ENCODE assay signal across 34 mouse cellular contexts in the genomic region with DNA sequence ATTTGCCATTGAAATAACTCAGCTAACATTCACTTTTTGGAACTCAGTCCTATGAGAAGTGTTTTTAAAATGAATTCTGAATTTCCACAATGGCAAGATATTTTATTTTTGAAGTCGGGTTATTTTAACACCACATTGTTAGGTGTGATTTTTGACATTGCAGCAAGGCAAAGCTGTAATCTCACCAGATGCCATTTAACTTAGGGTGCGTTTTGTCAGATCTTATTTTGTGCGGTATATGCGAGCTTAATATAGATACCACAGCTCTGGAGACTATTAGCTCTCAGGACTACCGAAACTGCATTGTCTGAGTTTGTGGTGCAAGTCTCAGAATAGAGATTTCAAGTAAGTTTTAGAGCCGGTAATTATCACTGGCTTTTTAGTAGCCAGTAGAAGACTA. TPM values are rescaled to one million over a fixed set of nuclear protein-coding genes. Genes with fewer than 3 reads are reported as not detected.
"Had no signal": no experiment of that assay in that cellular context is flagged by ENCODE, and none has a peak within 500 bp of the region (broad histone marks: within the 10 kb centered on the region; RNA-seq: fewer than 3 reads in every experiment).

No protein-coding gene starts in this region.

- DNase-seq: cerebellum, adult 2 months; cerebellum, adult 8-10 months; cerebellum, adult 9-10 months; cerebellum, adult 9-11 months; cerebellum, postnatal 10 days; cerebellum, postnatal 14 days; cerebellum, postnatal 25 days; cerebellum, postnatal 36 days; embryo, embryonic 11 days; forebrain, postnatal 0 days; gastrocnemius, adult 2 months; gastrocnemius, postnatal 10 days; gastrocnemius, postnatal 14 days; gastrocnemius, postnatal 25 days; gastrocnemius, postnatal 36 days; heart, adult 11 months; heart, adult 18-20 months; heart, adult 2 months had no signal

- H3K4me3 ChIP-seq: embryonic facial prominence, embryonic 10.5 days; embryonic facial prominence, embryonic 12.5 days; embryonic facial prominence, embryonic 13.5 days; embryonic facial prominence, embryonic 15.5 days; erythroblast, embryonic 14.5 days; forebrain, embryonic 10.5 days; forebrain, embryonic 12.5 days; forebrain, embryonic 13.5 days; forebrain, embryonic 15.5 days; gastrocnemius, adult 2 months; heart, adult 2 months had no signal

- ATAC-seq: forebrain, embryonic 13.5 days; forebrain, embryonic 14.5 days; forebrain, embryonic 15.5 days; forebrain, embryonic 16.5 days; forebrain, postnatal 0 days had no signal

- H3K27ac ChIP-seq: embryonic facial prominence, embryonic 10.5 days; embryonic facial prominence, embryonic 12.5 days; embryonic facial prominence, embryonic 13.5 days; embryonic facial prominence, embryonic 15.5 days; forebrain, embryonic 10.5 days; forebrain, embryonic 12.5 days; forebrain, embryonic 13.5 days; gastrocnemius, adult 2 months; heart, adult 2 months had no signal

RNA-seq across cellular contexts. Expression of a gene that starts 32.3 kb away (rescaled TPM):
- total RNA-seq: common myeloid progenitor, adult 5-6 weeks; gastrocnemius, adult 18-20 months; gastrocnemius, adult 2 months; gastrocnemius, adult 8-10 months; gastrocnemius, postnatal 14 days; gastrocnemius, postnatal 25 days; gastrocnemius, postnatal 36 days; granulocyte monocyte progenitor cell, adult 5-6 weeks; heart, adult 18-20 months; heart, adult 2 months; heart, adult 8-10 months had no signal
